Mouse (Mus musculus): Measurements from ENCODE around the gene Ctnna3.

- TF ChIP-seq CTCF (IDR thresholded peaks at IDR 0.05; ENCODE audit: low read depth), result no peak
- no peak for TF ChIP-seq EP300 (IDR thresholded peaks at IDR 0.05; ENCODE audit: low read depth)
These were observed 1450.0 kb downstream of the Ctnna3 start for GRCm38 (mm10) chr10:64879860-64880259.
